Mouse (Mus musculus) heart, embryonic 15.5 days (tissue): ENCODE data around the gene Dnmt3l. TPM values are rescaled to one million over a fixed set of nuclear protein-coding genes. Genes with fewer than 3 reads are reported as not detected.
"Not testable (repeated sequence)": the region's sequence is repeated elsewhere in the genome, so short reads cannot be mapped to it uniquely, and the experiment has no call there.

ENCODE experiments used
- ATAC-seq: fragments of 200-750 bp; cut with Nextera tagmentation; replicated peaks from 2 replicates; pipeline ENCODE4 v1.8.0; 2017; ENCODE audit warnings: low read depth, moderate TSS enrichment; ENCODE audit not compliant: insufficient number of reproducible peaks, insufficient read depth, low FRiP score
- H3K27ac ChIP-seq: fragments of 300-500 bp; sonication (generic); 2 replicates; pipeline ENCODE4 v1.5.1; 2015; ENCODE audit warnings: mild to moderate bottlenecking, inconsistent platforms
- H3K27me3 ChIP-seq: fragments of 300-500 bp; sonication (generic); 2 replicates; pipeline ENCODE4 v1.6.1; 2015; ENCODE audit warnings: inconsistent platforms
- H3K36me3 ChIP-seq: fragments of 300-500 bp; sonication (generic); 2 replicates; pipeline ENCODE4 v1.6.1; 2015; ENCODE audit warnings: mild to moderate bottlenecking, inconsistent platforms
- H3K4me1 ChIP-seq: fragments of 300-500 bp; sonication (generic); replicated peaks from 2 replicates; pipeline ENCODE4 v1.6.1; 2015; ENCODE audit warnings: inconsistent platforms
- H3K4me2 ChIP-seq: fragments of 300-500 bp; sonication (generic); 2 replicates; pipeline ENCODE4 v1.6.1; 2015; ENCODE audit warnings: inconsistent platforms, mild to moderate bottlenecking, moderate library complexity
- H3K4me3 ChIP-seq: fragments of 300-500 bp; sonication (generic); 2 replicates; pipeline ENCODE4 v1.5.1; 2015; ENCODE audit warnings: mild to moderate bottlenecking, inconsistent platforms
- H3K9ac ChIP-seq: fragments of 300-500 bp; sonication (generic); 2 replicates; pipeline ENCODE4 v1.6.1; 2015; ENCODE audit warnings: mild to moderate bottlenecking, inconsistent platforms
- H3K9me3 ChIP-seq: fragments of 300-500 bp; sonication (generic); replicated peaks from 2 replicates; pipeline ENCODE4 v1.6.1; 2016; ENCODE audit warnings: inconsistent platforms
- WGBS: fragments of 180-500 bp; shearing (Covaris S2); methylation state at CpG from one replicate; pipeline ENCODE4 v1.1.7; 2015; ENCODE audit warnings: mixed read lengths; 5-methylcytosine and 5-hydroxymethylcytosine counted together
- polyA plus RNA-seq: library from polyadenylated mRNA; unstranded; fragments of >200 nt; fragmentation: Nextera tagmentation; extraction: Ambion mirVana; gene quantifications from 2 replicates; pipeline ENCODE4 v1.2.1, GENCODE M21; 2015

Dnmt3l gene
- polyA plus RNA-seq, 1 experiment from 2014 or later = not detected

GRCm38 (mm10) chr10:78010335-78010734 is 31.4 kb upstream of the Dnmt3l start:
- Histone ChIP-seq H3K9ac (peak overlapping the region; percentile 38), H3K4me3 (peak overlapping the region; percentile 69), H3K27ac (0 out of 2 replicates have a peak overlapping the region, but pooled peaks have one; percentile 33), H3K27me3 (no peaks in the 10 kb centered on the region), H3K36me3 (no peaks in the 10 kb centered on the region), H3K4me1 (peaks cover 43% of the 10 kb centered on the region), H3K9me3 (no peaks in the 10 kb centered on the region), H3K4me2 (peak overlapping the region; percentile 91)
- WGBS = 11% methylated on average over 10 of the region's 10 CpGs
- no peak for ATAC-seq

GRCm38 (mm10) chr10:78011116-78011515 is 30.6 kb upstream of the Dnmt3l start:
- H3K4me2 ChIP-seq, H3K4me3 ChIP-seq, H3K9ac ChIP-seq, H3K27me3 ChIP-seq, H3K9me3 ChIP-seq, H3K36me3 ChIP-seq, ATAC-seq, H3K27ac ChIP-seq: not testable (repeated sequence)
- 99% methylated on average over 5 of the region's 5 CpGs for WGBS
- H3K4me1 ChIP-seq = peaks cover 36% of the 10 kb centered on the region

DNA sequence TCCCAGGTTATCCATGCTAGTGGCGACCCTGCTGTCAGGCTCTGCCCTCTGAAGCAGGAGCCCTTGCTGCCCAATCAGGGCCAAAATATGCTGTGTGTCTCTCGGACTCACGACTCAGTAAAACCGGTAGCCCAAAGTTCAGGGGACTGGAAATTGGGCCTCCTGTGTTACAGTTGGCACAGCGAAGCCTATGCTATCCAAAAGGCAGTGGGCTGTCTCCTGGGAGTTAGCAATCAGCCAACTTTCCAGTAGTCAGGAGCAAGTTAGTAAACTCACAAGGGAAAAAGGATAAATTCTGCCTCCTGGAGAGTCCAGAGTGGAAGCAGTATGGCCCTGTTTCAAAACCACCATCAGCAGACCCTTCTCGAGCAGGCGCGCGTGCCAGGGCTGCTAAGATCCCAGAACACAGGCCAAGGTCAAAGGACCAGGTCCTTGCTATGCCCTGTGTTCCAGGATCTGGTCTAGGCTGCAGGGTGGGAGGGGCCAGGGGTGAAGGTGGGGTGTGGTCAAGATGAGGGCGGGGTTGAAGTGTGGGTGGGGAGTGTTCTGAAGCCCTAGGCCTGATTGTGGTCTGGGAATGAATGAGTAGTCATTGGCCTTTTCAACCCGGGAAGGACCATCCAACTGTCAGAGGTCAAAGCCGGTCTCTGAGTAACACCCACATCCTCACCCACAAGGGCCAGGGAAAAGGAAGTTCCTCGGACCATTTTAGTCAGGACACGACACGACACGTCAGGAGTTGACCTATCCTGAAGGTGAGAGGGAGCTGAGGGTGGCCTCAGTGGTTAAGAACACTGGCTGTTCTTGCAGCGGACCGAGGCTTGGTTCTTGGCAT is 28.9 kb upstream of the Dnmt3l start:
- H3K27me3 ChIP-seq = no peaks in the 10 kb centered on the region
- no peak overlapping the region for H3K4me2 ChIP-seq
- no peak overlapping the region for H3K9ac ChIP-seq
- H3K9me3 ChIP-seq = no peaks in the 10 kb centered on the region
- 91% methylated on average over 18 of the region's 18 CpGs for WGBS
- H3K36me3 ChIP-seq = no peaks in the 10 kb centered on the region
- no peak overlapping the region for H3K4me3 ChIP-seq
- peaks cover 19% of the 10 kb centered on the region for H3K4me1 ChIP-seq
- H3K27ac ChIP-seq = no peak overlapping the region
- ATAC-seq = no peak

DNA sequence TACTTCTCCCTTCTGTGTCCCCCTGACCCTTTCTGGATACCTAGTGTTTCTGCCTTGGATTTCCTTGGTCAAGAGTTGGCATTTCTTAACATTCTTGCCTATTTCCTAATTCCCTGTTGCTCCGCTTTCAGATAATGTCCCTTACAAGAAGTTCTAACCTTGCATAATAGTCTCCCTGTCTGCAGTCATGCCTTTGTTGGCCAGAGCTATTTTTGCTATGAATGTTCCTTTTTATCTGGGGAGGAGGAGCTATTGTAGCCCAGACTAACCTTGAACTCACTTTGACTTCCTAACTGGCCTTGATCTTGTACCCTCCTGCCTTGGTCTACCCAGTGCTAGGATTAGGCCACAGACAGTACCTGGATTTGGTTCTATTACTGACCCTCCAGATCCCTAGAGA is 26.3 kb upstream of the Dnmt3l start:
- Histone ChIP-seq H3K9me3 (no peaks in the 10 kb centered on the region), H3K4me3 (no peak overlapping the region), H3K27ac (peak overlapping the region; percentile 73), H3K9ac (no peak overlapping the region), H3K27me3 (no peaks in the 10 kb centered on the region), H3K36me3 (no peaks in the 10 kb centered on the region), H3K4me1 (peaks cover 7% of the 10 kb centered on the region), H3K4me2 (no peak overlapping the region)
- 70% methylated on average over 1 of the region's 1 CpGs for WGBS
- ATAC-seq = peak; percentile 44; the same call in 1 of the 2 replicates

DNA sequence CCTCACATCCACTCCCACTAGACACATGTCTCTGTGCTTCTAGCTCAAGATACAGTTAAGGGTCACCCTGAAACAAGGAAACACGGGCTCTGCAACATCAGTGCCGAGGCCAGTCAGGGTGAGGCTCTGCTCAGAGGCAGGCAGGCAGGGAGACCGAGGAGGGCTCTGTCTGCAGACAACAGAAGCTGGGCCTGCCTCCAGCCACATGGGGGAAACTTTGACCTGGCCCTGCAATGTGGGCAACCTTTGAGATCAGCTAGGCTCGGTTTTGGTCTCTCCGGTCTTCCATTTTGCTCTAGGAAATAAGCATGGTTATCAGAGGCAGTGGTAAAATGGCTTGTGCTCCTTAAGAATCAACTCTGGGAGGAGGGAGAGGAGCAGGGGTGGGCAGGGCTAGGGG is 25.4 kb upstream of the Dnmt3l start:
- H3K9ac ChIP-seq = no peak overlapping the region
- WGBS = 45% methylated on average over 5 of the region's 5 CpGs

GRCm38 (mm10) chr10:78018797-78019203 is 22.9 kb upstream of the Dnmt3l start:
- Histone ChIP-seq H3K36me3 (no peaks in the 10 kb centered on the region), H3K9me3 (no peaks in the 10 kb centered on the region), H3K4me3 (peak overlapping the region; percentile 37), H3K27ac (peak overlapping the region; percentile 78), H3K9ac (peak overlapping the region; percentile 49), H3K4me2 (peak overlapping the region; percentile 64), H3K4me1 (peaks cover 4% of the 10 kb centered on the region; the same call in 1 of the 2 replicates), H3K27me3 (no peaks in the 10 kb centered on the region)
- WGBS = 12% methylated on average over 19 of the region's 19 CpGs
- ATAC-seq = peak; percentile 86

More for the DNA sequence above, 25.4 kb upstream of the Dnmt3l start:
- no peaks in the 10 kb centered on the region for H3K27me3 ChIP-seq
- peak overlapping the region; percentile 20; the same call in 1 of the 2 replicates for H3K27ac ChIP-seq
- H3K4me2 ChIP-seq = no peak overlapping the region
- H3K4me1 ChIP-seq = peaks cover 4% of the 10 kb centered on the region; the same call in 1 of the 2 replicates
- H3K4me3 ChIP-seq = no peak overlapping the region
- no peaks in the 10 kb centered on the region for H3K9me3 ChIP-seq
- H3K36me3 ChIP-seq = no peaks in the 10 kb centered on the region
- no peak for ATAC-seq

- H3K4me3 ChIP-seq = no peak overlapping the region; the same call in 1 of the 2 replicates
- 0 out of 2 replicates have a peak, but pooled peaks have one; percentile 55 for ATAC-seq
- H3K4me1 ChIP-seq = peaks cover 4% of the 10 kb centered on the region; the same call in 1 of the 2 replicates
- H3K27ac ChIP-seq = no peak overlapping the region
- H3K36me3 ChIP-seq = no peaks in the 10 kb centered on the region
- 78% methylated on average over 4 of the region's 4 CpGs for WGBS
- peak overlapping the region; percentile 64 for H3K4me2 ChIP-seq
- H3K9me3 ChIP-seq = no peaks in the 10 kb centered on the region
- H3K9ac ChIP-seq = 0 out of 2 replicates have a peak overlapping the region, but pooled peaks have one; percentile 1
- no peaks in the 10 kb centered on the region for H3K27me3 ChIP-seq
These were observed 22.5 kb upstream of the Dnmt3l start for GRCm38 (mm10) chr10:78019291-78019690.

GRCm38 (mm10) chr10:78019984-78020383 is 21.8 kb upstream of the Dnmt3l start:
- H3K27ac ChIP-seq, H3K4me1 ChIP-seq, H3K9ac ChIP-seq, H3K27me3 ChIP-seq, H3K4me3 ChIP-seq, H3K4me2 ChIP-seq, H3K9me3 ChIP-seq, ATAC-seq, H3K36me3 ChIP-seq: not testable (repeated sequence)
- 95% methylated on average over 7 of the region's 11 CpGs for WGBS

GRCm38 (mm10) chr10:78025453-78025852 is 16.3 kb upstream of the Dnmt3l start:
- not testable (repeated sequence) for H3K9me3 ChIP-seq, H3K4me3 ChIP-seq, H3K27me3 ChIP-seq, H3K4me2 ChIP-seq, H3K27ac ChIP-seq, ATAC-seq, H3K4me1 ChIP-seq, H3K36me3 ChIP-seq, H3K9ac ChIP-seq
- WGBS = 70% methylated on average over 6 of the region's 8 CpGs

DNA sequence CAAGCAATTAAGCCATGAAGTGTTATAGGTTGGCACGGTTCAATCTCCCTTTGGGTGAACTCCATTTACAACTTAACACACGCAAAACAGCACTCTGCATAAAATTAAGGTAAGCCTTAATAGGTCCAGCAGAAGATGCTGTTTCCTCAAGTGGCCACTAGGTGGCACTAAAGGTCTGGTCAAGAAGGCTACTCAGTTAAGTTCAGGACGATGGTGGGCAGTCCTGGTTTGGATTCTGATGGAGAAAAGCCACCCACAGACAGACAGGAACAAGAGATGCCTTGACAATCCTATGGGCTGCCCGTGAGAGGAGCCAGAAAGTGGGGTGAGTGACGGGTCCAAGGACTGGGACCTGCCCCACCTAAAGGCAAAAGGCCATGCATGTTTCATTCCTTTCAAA is 13.6 kb upstream of the Dnmt3l start:
- WGBS = 6% methylated on average over 5 of the region's 5 CpGs
- Histone ChIP-seq H3K9ac (no peak overlapping the region), H3K4me1 (no peaks in the 10 kb centered on the region), H3K4me2 (no peak overlapping the region), H3K36me3 (no peaks in the 10 kb centered on the region), H3K9me3 (no peaks in the 10 kb centered on the region), H3K27me3 (no peaks in the 10 kb centered on the region), H3K27ac (no peak overlapping the region), H3K4me3 (no peak overlapping the region)
- ATAC-seq = 0 out of 2 replicates have a peak, but pooled peaks have one; percentile 53

GRCm38 (mm10) chr10:78029080-78029479 is 12.7 kb upstream of the Dnmt3l start:
- no peaks in the 10 kb centered on the region for H3K27me3 ChIP-seq
- no peaks in the 10 kb centered on the region for H3K4me1 ChIP-seq
- WGBS = 82% methylated on average over 1 of the region's 1 CpGs
- no peak overlapping the region for H3K4me2 ChIP-seq
- H3K36me3 ChIP-seq = no peaks in the 10 kb centered on the region
- no peak overlapping the region for H3K27ac ChIP-seq
- H3K9ac ChIP-seq = no peak overlapping the region
- ATAC-seq = no peak
- no peak overlapping the region for H3K4me3 ChIP-seq
- no peaks in the 10 kb centered on the region for H3K9me3 ChIP-seq
